Mouse (Mus musculus) liver, embryonic 14.5 days (tissue): ENCODE results near the gene Kdm1b. TPM values are rescaled to one million over a fixed set of nuclear protein-coding genes. Genes with fewer than 3 reads are reported as not detected.

Experiments
- ATAC-seq: fragments of 200-750 bp; cut with Nextera tagmentation; 2 replicates; pipeline ENCODE4 v1.8.0; 2017; ENCODE audit warnings: moderate number of reproducible peaks, mild to moderate bottlenecking, moderate library complexity; ENCODE audit not compliant: insufficient read depth
- DNase-seq, 3 experiments: peaks; one replicate each; pipeline ENCODE4 v3.0.0-alpha.2; 2012 to 2013; ENCODE audit warnings: low read depth in 3 of 3, low spot score in 3 of 3
- H3K27ac ChIP-seq: fragments of 300-500 bp; sonication (generic); 2 replicates; pipeline ENCODE4 v1.5.1; 2014; ENCODE audit warnings: moderate library complexity, mild to moderate bottlenecking, control low read depth, inconsistent platforms
- H3K27me3 ChIP-seq: fragments of 300-500 bp; sonication (generic); 2 replicates; pipeline ENCODE4 v1.6.1; 2014; ENCODE audit warnings: mild to moderate bottlenecking, low read length, moderate library complexity; ENCODE audit not compliant: control insufficient read depth, insufficient read depth
- H3K36me3 ChIP-seq: fragments of 300-500 bp; sonication (generic); replicated peaks from 2 replicates; pipeline ENCODE4 v1.6.1; 2014; ENCODE audit warnings: low read depth; ENCODE audit not compliant: control insufficient read depth, insufficient read depth
- H3K4me1 ChIP-seq, 2 experiments: fragments of 200-500 bp in 1 of 2; fragments of 300-500 bp in 1 of 2; sonication (generic) in 1 of 2; replicated peaks; 2 replicates each; pipeline ENCODE4 v1.6.1; 2012 to 2014; ENCODE audit warnings: antibody characterized with exemption in 1 of 2, inconsistent platforms in 1 of 2, low read length in 1 of 2; ENCODE audit not compliant: control insufficient read depth in 2 of 2, insufficient read depth in 2 of 2
- H3K4me2 ChIP-seq: fragments of 300-500 bp; sonication (generic); 2 replicates; pipeline ENCODE4 v1.6.1; 2014; ENCODE audit warnings: low read depth, mild to moderate bottlenecking, control low read depth, moderate library complexity
- H3K4me3 ChIP-seq, 2 experiments: fragments of 200-500 bp in 1 of 2; fragments of 300-500 bp in 1 of 2; sonication (generic) in 1 of 2; 2 replicates each; pipeline ENCODE4 v1.5.1; 2012 to 2014; ENCODE audit warnings: low read depth in 2 of 2, low read length in 2 of 2, mild to moderate bottlenecking in 2 of 2, control low read depth in 1 of 2, inconsistent platforms in 1 of 2, moderate library complexity in 1 of 2; ENCODE audit not compliant: insufficient read depth in 1 of 2
- H3K9ac ChIP-seq: fragments of 300-500 bp; sonication (generic); replicated peaks from 2 replicates; pipeline ENCODE4 v1.6.1; 2014; ENCODE audit warnings: mild to moderate bottlenecking, control low read depth, moderate library complexity
- H3K9me3 ChIP-seq: fragments of 300-500 bp; sonication (generic); 2 replicates; pipeline ENCODE4 v1.6.1; 2016; ENCODE audit warnings: low read length, mixed read lengths; ENCODE audit not compliant: control insufficient read depth
- CTCF ChIP-seq: IDR thresholded peaks from 2 replicates; pipeline ENCODE4 v1.5.1; 2016; ENCODE audit warnings: antibody characterized with exemption, low read depth, control low read depth
- EP300 ChIP-seq: IDR thresholded peaks from 2 replicates; pipeline ENCODE4 v1.6.1; 2016; ENCODE audit warnings: antibody characterized with exemption, low read depth
- WGBS: fragments of 180-500 bp; shearing (Covaris S2); extraction: QIAGEN DNeasy Blood & Tissue Kit; methylation state at CpG from one replicate; pipeline ENCODE4 v1.1.7; 2014; ENCODE audit not compliant: insufficient replicate concordance; 5-methylcytosine and 5-hydroxymethylcytosine counted together
- polyA plus RNA-seq, 2 experiments: library from polyadenylated mRNA; depleted of rRNA in 1 of 2; stranded (reverse) in 1 of 2; unstranded in 1 of 2; fragments of >200 nt; fragmentation: Nextera tagmentation in 1 of 2; extraction: Ambion mirVana in 1 of 2; gene quantifications; 2 replicates each; pipeline versions ENCODE4 v1.2.1 to v1.2.3; 2012 to 2014

Kdm1b gene
- polyA plus RNA-seq, 2 experiments: 2.5 to 2.8 TPM

GRCm38 (mm10) chr13:47077367-47077766, 34.1 kb downstream of the Kdm1b start:
- H3K27me3 ChIP-seq: no peaks in the 10 kb centered on the region
- H3K36me3 ChIP-seq: no peaks in the 10 kb centered on the region; the same call in 1 of the 2 replicates
- H3K4me2 ChIP-seq: no peak overlapping the region
- ATAC-seq: no peak
- TF ChIP-seq CTCF: no peak
- no peak for TF ChIP-seq EP300
- H3K4me1 ChIP-seq: peaks cover 0 to 10% of the 10 kb centered on the region in 2 experiments; a peak in 2 of 4 replicates
- H3K9ac ChIP-seq: no peak overlapping the region
- H3K4me3 ChIP-seq: no peak overlapping the region
- DNase-seq: peak in 1 of 3 experiments; percentile 13
- H3K27ac ChIP-seq: no peak overlapping the region
- H3K9me3 ChIP-seq: no peaks in the 10 kb centered on the region

GRCm38 (mm10) chr13:47078799-47079198, 35.5 kb downstream of the Kdm1b start:
- TF ChIP-seq CTCF (peak; percentile 59), EP300 (no peak)
- Histone ChIP-seq H3K27ac (no peak overlapping the region), H3K9me3 (no peaks in the 10 kb centered on the region), H3K9ac (no peak overlapping the region), H3K4me2 (no peak overlapping the region), H3K27me3 (no peaks in the 10 kb centered on the region), H3K36me3 (peaks cover 6% of the 10 kb centered on the region), H3K4me3 (no peak overlapping the region), H3K4me1 (peaks cover 0 to 10% of the 10 kb centered on the region in 2 experiments; a peak in 2 of 4 replicates)
- no peak for ATAC-seq
- 60% methylated on average over 5 of the region's 5 CpGs for WGBS
- no peak for DNase-seq

- Histone ChIP-seq H3K27me3 (no peaks in the 10 kb centered on the region), H3K9ac (no peak overlapping the region), H3K4me3 (no peak overlapping the region), H3K4me1 (peaks cover 0 to 10% of the 10 kb centered on the region in 2 experiments; a peak in 2 of 4 replicates), H3K4me2 (no peak overlapping the region), H3K9me3 (no peaks in the 10 kb centered on the region), H3K36me3 (peaks cover 22% of the 10 kb centered on the region), H3K27ac (no peak overlapping the region)
- 83% methylated on average over 4 of the region's 4 CpGs for WGBS
- TF ChIP-seq EP300 (no peak), CTCF (peak; percentile 80)
- no peak for DNase-seq
- ATAC-seq: 0 out of 2 replicates have a peak, but pooled peaks have one; percentile 25
These were observed 37.7 kb downstream of the Kdm1b start for GRCm38 (mm10) chr13:47080905-47081505.

- Histone ChIP-seq H3K27ac (no peak overlapping the region), H3K4me3 (no peak overlapping the region), H3K36me3 (peaks cover 81% of the 10 kb centered on the region), H3K27me3 (no peaks in the 10 kb centered on the region), H3K9ac (no peak overlapping the region), H3K4me2 (no peak overlapping the region), H3K4me1 (no peaks in the 10 kb centered on the region), H3K9me3 (no peaks in the 10 kb centered on the region)
- ATAC-seq (no peak), DNase-seq (no peak)
- TF ChIP-seq EP300 (no peak), CTCF (no peak)
- 80% methylated on average over 1 of the region's 1 CpGs for WGBS
These were observed 45.1 kb downstream of the Kdm1b start for GRCm38 (mm10) chr13:47088433-47088832.

- Histone ChIP-seq H3K27me3 (no peaks in the 10 kb centered on the region), H3K27ac (no peak overlapping the region), H3K4me3 (no peak overlapping the region), H3K9ac (no peak overlapping the region), H3K36me3 (peaks cover 85% of the 10 kb centered on the region), H3K4me1 (no peaks in the 10 kb centered on the region), H3K9me3 (no peaks in the 10 kb centered on the region), H3K4me2 (no peak overlapping the region)
- no peak for TF ChIP-seq EP300
- TF ChIP-seq CTCF: no peak
- WGBS: 85% methylated on average over 2 of the region's 2 CpGs
- ATAC-seq: no peak
- DNase-seq: no peak
These were observed 46.0 kb downstream of the Kdm1b start for GRCm38 (mm10) chr13:47089271-47089670.
